Mouse (Mus musculus) urinary bladder, adult 18-20 months (tissue): ENCODE data around the gene Hormad1.

Experiments
- DNase-seq, 2 experiments: peaks; one replicate each; pipeline ENCODE4 v3.0.0; 2022; ENCODE audit warnings: low spot score in 2 of 2, mixed read lengths in 2 of 2

The Hormad1 gene

DNA sequence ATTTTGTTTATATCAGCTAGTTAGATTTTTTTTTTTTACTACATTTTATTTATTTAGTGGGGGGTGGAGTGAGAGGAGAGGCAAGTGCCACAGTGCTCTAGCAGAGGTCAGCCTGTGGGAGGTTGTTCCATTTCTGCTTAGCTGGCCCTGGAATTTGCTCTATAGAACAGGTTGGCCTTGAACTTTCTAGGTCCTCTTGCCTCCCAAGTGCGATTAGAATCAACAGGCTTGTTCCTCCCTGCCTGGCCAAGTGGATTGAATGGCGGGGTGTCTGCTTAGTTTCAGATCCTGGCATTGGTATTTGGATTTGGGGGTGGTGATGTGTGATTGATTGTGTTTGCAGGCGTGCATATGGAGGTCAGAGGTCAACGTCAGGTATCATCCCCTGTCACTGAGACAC lies 76.6 kb downstream of the Hormad1 start:
- DNase-seq, result no peak
